Comparison of ENCODE assay signal across 16 mouse cellular contexts in genomic region chr17:68748296-68748695, GRCm38 (mm10).
DNase-seq lines count a peak whose midpoint lies in the region; TF ChIP-seq lines count a peak whose summit lies in the region.
"Had no signal": no experiment of that assay in that cellular context is flagged by ENCODE, and none has a peak within 500 bp of the region (broad histone marks: within the 10 kb centered on the region; RNA-seq: fewer than 3 reads in every experiment).

No protein-coding gene starts in this region.

- 50% methylated on average over 1 of the region's 1 CpGs for WGBS in heart, embryonic 10.5 days

- H3K27me3 ChIP-seq in heart, embryonic 10.5 days (ENCODE audit: insufficient read depth, poor library complexity, severe bottlenecking) = no peaks in the 10 kb centered on the region
- H3K27me3 ChIP-seq: CH12.LX; heart, embryonic 15.5 days had no signal

- H3K9me3 ChIP-seq in heart, embryonic 10.5 days = no peaks in the 10 kb centered on the region
- H3K9me3 ChIP-seq: heart, embryonic 15.5 days had no signal

- DNase-seq in gastrocnemius, adult 18-20 months (ENCODE audit: low spot score) = peak; percentile 45
- no peak for DNase-seq in gastrocnemius, postnatal 10 days
- peak; percentile 10 to 15 for DNase-seq in heart, adult 9 months (ENCODE audit: low spot score in 2 of 2)
- DNase-seq in heart, embryonic 10.5 days (ENCODE audit: low spot score) = no peak
- DNase-seq in gastrocnemius, adult 2 months = peak; percentile 65
- DNase-seq in gastrocnemius, postnatal 25 days = peak; percentile 60
- DNase-seq in urinary bladder, postnatal 36 days (ENCODE audit: low spot score in 2 of 2) = no peak
- DNase-seq in ovary, postnatal 10 days (ENCODE audit: low spot score) = no peak
- DNase-seq: adrenal gland, postnatal 14 days; cerebellum, adult 11-12 months; cerebellum, adult 9-10 months; cerebellum, postnatal 25 days; kidney, adult 11 months; kidney, adult 9 months had no signal

- H3K36me3 ChIP-seq in heart, embryonic 10.5 days = no peaks in the 10 kb centered on the region
- H3K36me3 ChIP-seq: heart, embryonic 15.5 days had no signal

- intact Hi-C loops in gastrocnemius, adult 2 months (cut with DNase I) = no loop called here

- TF ChIP-seq CTCF in gastrocnemius, adult 2 months (IDR thresholded peaks at IDR 0.05) = no peak

- no peak overlapping the region for H3K4me3 ChIP-seq in heart, embryonic 10.5 days
- H3K4me3 ChIP-seq in gastrocnemius, adult 2 months = no peak overlapping the region
- H3K4me3 ChIP-seq: heart, embryonic 15.5 days had no signal

- no peaks in the 10 kb centered on the region for H3K4me1 ChIP-seq in heart, embryonic 10.5 days
- H3K4me1 ChIP-seq: heart, embryonic 15.5 days had no signal

- no peak overlapping the region for H3K27ac ChIP-seq in heart, embryonic 10.5 days
- peak overlapping the region; percentile 62 for H3K27ac ChIP-seq in gastrocnemius, adult 2 months
- H3K27ac ChIP-seq: heart, embryonic 15.5 days had no signal

Comparison
In these comparisons a context has a peak if more than half of its experiments do, and no peak if none do; other contexts are left out.
1. DNase-seq: peak in gastrocnemius, adult 18-20 months (single experiment), heart, adult 9 months (2 of 2), gastrocnemius, adult 2 months (single experiment) and gastrocnemius, postnatal 25 days (single experiment); none in gastrocnemius, postnatal 10 days (single experiment), heart, embryonic 10.5 days (single experiment), urinary bladder, postnatal 36 days (0 of 2) and ovary, postnatal 10 days (single experiment).